Mouse (Mus musculus): Measurements from ENCODE around the gene Tob1.
A peak's percentile ranks its signal among the peaks of the same experiment; 100 is the strongest.

Tob1 gene

GRCm38 (mm10) chr11:94229207-94229960, 18.1 kb downstream of the Tob1 start:
- DNase-seq (ENCODE audit: low spot score in 2 of 2), result no peak

- no peak for DNase-seq (ENCODE audit: low spot score in 2 of 2)
Observed at GRCm38 (mm10) chr11:94230244-94230643, 19.0 kb downstream of the Tob1 start.

GRCm38 (mm10) chr11:94231821-94232552, 20.7 kb downstream of the Tob1 start:
- DNase-seq (ENCODE audit: low spot score in 2 of 2), result peak in 1 of 2 experiments; percentile 55

GRCm38 (mm10) chr11:94233405-94233804, 22.2 kb downstream of the Tob1 start:
- no peak for DNase-seq (ENCODE audit: low spot score in 2 of 2)

- no peak for DNase-seq (ENCODE audit: low spot score in 2 of 2)
Observed at GRCm38 (mm10) chr11:94234380-94234779, 23.1 kb downstream of the Tob1 start.

- DNase-seq (ENCODE audit: low spot score in 2 of 2), result no peak
Observed at GRCm38 (mm10) chr11:94234857-94235256, 23.6 kb downstream of the Tob1 start.

GRCm38 (mm10) chr11:94236074-94236473, 24.8 kb downstream of the Tob1 start:
- peak; percentile 86 to 88 for DNase-seq (ENCODE audit: low spot score in 2 of 2)

GRCm38 (mm10) chr11:94238786-94239185, 27.5 kb downstream of the Tob1 start:
- no peak for DNase-seq (ENCODE audit: low spot score in 2 of 2)

GRCm38 (mm10) chr11:94239706-94240105, 28.5 kb downstream of the Tob1 start:
- no peak for DNase-seq (ENCODE audit: low spot score in 2 of 2)

GRCm38 (mm10) chr11:94242760-94243421, 31.6 kb downstream of the Tob1 start:
- no peak for DNase-seq (ENCODE audit: low spot score in 2 of 2)

- no peak for DNase-seq (ENCODE audit: low spot score in 2 of 2)
Observed at GRCm38 (mm10) chr11:94243422-94244180, 32.3 kb downstream of the Tob1 start.

GRCm38 (mm10) chr11:94244385-94244784, 33.1 kb downstream of the Tob1 start:
- DNase-seq (ENCODE audit: low spot score in 2 of 2), result no peak

GRCm38 (mm10) chr11:94245955-94246788, 34.9 kb downstream of the Tob1 start, which contains the start of gene Wfikkn2:
TSS of gene Wfikkn2 (minus strand) at chr11:94246005.
- DNase-seq (ENCODE audit: low spot score in 2 of 2), result peak in 1 of 2 experiments; percentile 52

- DNase-seq (ENCODE audit: low spot score in 2 of 2), result no peak
Observed at GRCm38 (mm10) chr11:94246789-94247061, 35.5 kb downstream of the Tob1 start.

GRCm38 (mm10) chr11:94253156-94253555, 41.9 kb downstream of the Tob1 start:
- no peak for DNase-seq (ENCODE audit: low spot score in 2 of 2)

- DNase-seq (ENCODE audit: low spot score in 2 of 2), result no peak
Observed at GRCm38 (mm10) chr11:94253691-94254090, 42.4 kb downstream of the Tob1 start.

- no peak for DNase-seq (ENCODE audit: low spot score in 2 of 2)
Observed at GRCm38 (mm10) chr11:94255733-94256132, 44.5 kb downstream of the Tob1 start.

- no peak for DNase-seq (ENCODE audit: low spot score in 2 of 2)
Observed at GRCm38 (mm10) chr11:94257987-94258386, 46.7 kb downstream of the Tob1 start.

GRCm38 (mm10) chr11:94259814-94260213, 48.6 kb downstream of the Tob1 start:
- DNase-seq (ENCODE audit: low spot score in 2 of 2), result no peak

GRCm38 (mm10) chr11:94261585-94262370, 50.5 kb downstream of the Tob1 start:
- DNase-seq (ENCODE audit: low spot score in 2 of 2), result no peak

Measured in right cerebral cortex, postnatal 10 days (tissue).